Mouse (Mus musculus) hindbrain, embryonic 12.5 days (tissue): ENCODE results near the gene Rufy3. TPM values are rescaled to one million over a fixed set of nuclear protein-coding genes. Genes with fewer than 3 reads are reported as not detected.

ENCODE experiments used
- ATAC-seq: fragments of 200-750 bp; cut with Nextera tagmentation; 2 replicates; pipeline ENCODE4 v1.8.0; 2017; ENCODE audit warnings: moderate TSS enrichment; ENCODE audit not compliant: low FRiP score
- H3K27ac ChIP-seq: fragments of 300-500 bp; sonication (generic); 2 replicates; pipeline ENCODE4 v1.5.1; 2016; ENCODE audit warnings: mild to moderate bottlenecking
- H3K27me3 ChIP-seq: fragments of 300-500 bp; sonication (generic); 2 replicates; pipeline ENCODE4 v1.6.1; 2016; ENCODE audit warnings: mild to moderate bottlenecking
- H3K36me3 ChIP-seq: fragments of 300-500 bp; sonication (generic); 2 replicates; pipeline ENCODE4 v1.6.1; 2016; ENCODE audit warnings: mild to moderate bottlenecking
- H3K4me1 ChIP-seq: fragments of 300-500 bp; sonication (generic); 2 replicates; pipeline ENCODE4 v1.6.1; 2016
- H3K4me2 ChIP-seq: fragments of 300-500 bp; sonication (generic); replicated peaks from 2 replicates; pipeline ENCODE4 v1.6.1; 2016; ENCODE audit warnings: mild to moderate bottlenecking
- H3K4me3 ChIP-seq: fragments of 300-500 bp; sonication (generic); 2 replicates; pipeline ENCODE4 v1.5.1; 2016; ENCODE audit warnings: mild to moderate bottlenecking
- H3K9ac ChIP-seq: fragments of 300-500 bp; sonication (generic); 2 replicates; pipeline ENCODE4 v1.6.1; 2016; ENCODE audit warnings: mild to moderate bottlenecking, moderate library complexity
- H3K9me3 ChIP-seq: fragments of 300-500 bp; sonication (generic); replicated peaks from 2 replicates; pipeline ENCODE4 v1.6.1; 2016; ENCODE audit warnings: mild to moderate bottlenecking
- WGBS: fragments of 180-500 bp; shearing (Covaris S2); methylation state at CpG from one replicate; pipeline ENCODE4 v1.1.7; 2016; 5-methylcytosine and 5-hydroxymethylcytosine counted together
- polyA plus RNA-seq: library from polyadenylated mRNA; unstranded; fragments of >200 nt; fragmentation: Nextera tagmentation; extraction: Ambion mirVana; gene quantifications from 2 replicates; pipeline ENCODE4 v1.2.1, GENCODE M21; 2016

The Rufy3 gene
- polyA plus RNA-seq, 1 experiment from 2014 or later: 229 TPM

DNA sequence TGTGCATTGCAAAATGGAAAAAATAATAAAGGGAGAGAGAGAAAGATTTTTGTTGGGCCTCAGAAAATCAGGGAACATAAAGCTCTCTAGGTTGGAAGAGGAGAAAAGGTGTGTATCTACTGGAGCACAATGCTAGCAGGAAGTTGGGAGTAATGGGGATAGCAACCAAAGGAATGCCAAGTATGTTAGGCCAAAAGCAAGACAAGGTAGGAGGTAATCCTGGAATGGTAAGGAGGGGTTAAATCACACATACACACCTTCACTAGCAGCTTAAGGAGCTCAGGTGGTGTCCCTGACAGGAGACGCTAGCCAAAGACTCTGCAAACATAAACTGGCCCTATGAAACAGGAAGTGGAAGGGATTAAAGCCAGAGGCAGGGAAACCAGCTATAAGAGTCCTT, 5.8 kb upstream of the Rufy3 start:
- WGBS: 43% methylated on average over 1 of the region's 1 CpGs
- no peak for ATAC-seq
- H3K27ac ChIP-seq: no peak overlapping the region
- no peaks in the 10 kb centered on the region for H3K9me3 ChIP-seq
- H3K4me3 ChIP-seq: no peak overlapping the region
- no peaks in the 10 kb centered on the region for H3K27me3 ChIP-seq
- H3K36me3 ChIP-seq: peaks cover 9% of the 10 kb centered on the region; the same call in 1 of the 2 replicates
- no peak overlapping the region for H3K4me2 ChIP-seq
- H3K9ac ChIP-seq: no peak overlapping the region
- peaks cover 17% of the 10 kb centered on the region for H3K4me1 ChIP-seq

DNA sequence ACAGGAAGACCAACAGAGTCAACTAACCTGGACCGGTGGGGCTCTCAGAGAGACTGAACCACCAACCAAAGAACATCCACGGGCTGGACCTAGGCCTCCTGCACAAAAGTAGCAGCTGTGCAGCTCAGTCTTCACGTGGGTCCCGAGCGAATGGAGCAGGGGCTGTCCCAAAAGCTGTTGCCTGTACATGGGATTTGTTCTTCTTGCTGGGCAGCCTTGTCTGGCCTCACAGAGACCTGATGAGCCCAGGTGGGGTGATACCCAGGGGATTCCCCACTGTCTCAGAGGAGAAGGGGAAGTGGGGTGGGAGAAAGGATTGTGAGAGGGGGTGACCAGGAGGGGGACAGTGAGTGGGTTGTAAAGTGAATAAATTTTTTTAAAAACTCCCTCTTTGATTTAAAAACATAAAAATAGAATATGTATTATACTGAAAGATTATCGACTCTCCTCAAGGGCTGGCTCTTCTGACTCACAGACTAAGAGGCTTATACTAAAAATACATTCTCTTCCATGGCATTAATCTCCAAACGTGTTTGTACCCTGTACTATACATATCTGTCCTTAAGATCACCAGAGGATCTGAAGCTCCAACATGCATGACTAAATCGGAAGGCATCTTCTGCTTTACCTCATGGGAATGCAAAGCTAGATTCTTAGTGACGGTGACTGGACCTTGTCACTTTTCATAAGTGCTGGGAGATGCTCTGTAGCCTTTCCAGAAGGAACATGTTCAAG, 3.6 kb upstream of the Rufy3 start:
- WGBS: 78% methylated on average over 9 of the region's 9 CpGs
- Histone ChIP-seq H3K36me3 (peaks cover 9% of the 10 kb centered on the region; the same call in 1 of the 2 replicates), H3K4me3 (no peak overlapping the region), H3K27me3 (no peaks in the 10 kb centered on the region), H3K4me2 (no peak overlapping the region), H3K4me1 (peaks cover 7% of the 10 kb centered on the region; the same call in 1 of the 2 replicates), H3K27ac (no peak overlapping the region), H3K9ac (no peak overlapping the region), H3K9me3 (no peaks in the 10 kb centered on the region)
- no peak for ATAC-seq

DNA sequence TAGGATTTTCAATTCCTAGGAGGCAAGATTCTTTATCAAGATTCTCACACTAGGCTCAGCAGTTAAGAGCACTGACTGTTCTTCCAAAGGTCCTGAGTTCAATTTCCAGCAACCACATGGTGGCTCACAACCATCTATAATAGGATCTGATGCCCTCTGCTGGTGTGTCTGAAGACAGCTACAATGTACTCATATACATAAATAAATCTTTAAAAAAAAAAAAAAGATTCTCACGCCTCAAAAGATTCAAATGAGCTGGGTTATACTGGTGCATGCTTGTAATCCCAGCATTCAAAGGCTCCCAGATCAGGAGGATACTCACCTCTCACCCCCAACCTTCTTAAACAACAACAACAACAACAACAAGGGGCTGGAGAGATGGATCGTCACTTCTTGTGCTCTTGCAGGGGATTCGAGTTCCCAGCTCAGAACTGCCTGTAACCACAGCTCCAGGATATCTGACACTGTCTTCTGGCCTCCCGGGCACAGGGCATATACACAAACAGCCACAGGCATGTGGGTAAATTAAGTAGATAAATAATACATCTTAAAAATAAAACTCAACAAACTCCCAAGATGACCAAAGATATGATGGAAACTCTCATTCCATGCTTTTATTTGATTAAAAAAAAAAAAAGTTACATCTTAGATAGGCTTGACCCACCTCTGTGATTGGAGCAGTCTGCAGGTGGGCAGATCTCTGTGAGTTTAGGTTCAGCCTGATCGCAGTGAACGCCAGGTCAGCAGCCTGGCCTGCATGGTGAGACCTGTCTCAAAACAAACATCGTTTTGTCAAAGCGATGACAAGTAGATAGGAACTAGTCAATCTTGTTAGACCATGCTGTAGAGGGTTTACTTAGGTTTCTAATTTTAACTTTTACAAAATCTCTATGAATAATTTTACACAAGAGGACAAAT, 1.7 kb upstream of the Rufy3 start:
- WGBS: 73% methylated on average over 8 of the region's 8 CpGs
- Histone ChIP-seq H3K4me1 (peaks cover 7% of the 10 kb centered on the region; the same call in 1 of the 2 replicates), H3K9me3 (no peaks in the 10 kb centered on the region)

GRCm38 (mm10) chr5:88565148-88566033, 551 bp downstream of the Rufy3 start:
- Histone ChIP-seq H3K27ac (peak overlapping the region; percentile 93), H3K9ac (peak overlapping the region; percentile 92), H3K27me3 (no peaks in the 10 kb centered on the region), H3K36me3 (0 out of 2 replicates have a peak, but pooled peaks cover under 1% of the 10 kb centered on the region), H3K4me2 (peak overlapping the region; percentile 66), H3K4me3 (peak overlapping the region; percentile 97), H3K9me3 (no peaks in the 10 kb centered on the region), H3K4me1 (peaks cover 7% of the 10 kb centered on the region; the same call in 1 of the 2 replicates)
- WGBS: under 1% methylated on average over 62 of the region's 119 CpGs
- ATAC-seq: peak; percentile 81

More for the DNA sequence above, 1.7 kb upstream of the Rufy3 start:
- no peaks in the 10 kb centered on the region for H3K27me3 ChIP-seq
- no peak overlapping the region for H3K27ac ChIP-seq
- H3K4me3 ChIP-seq: no peak overlapping the region
- H3K9ac ChIP-seq: no peak overlapping the region
- H3K36me3 ChIP-seq: 0 out of 2 replicates have a peak, but pooled peaks cover 2% of the 10 kb centered on the region
- H3K4me2 ChIP-seq: no peak overlapping the region
- no peak for ATAC-seq

DNA sequence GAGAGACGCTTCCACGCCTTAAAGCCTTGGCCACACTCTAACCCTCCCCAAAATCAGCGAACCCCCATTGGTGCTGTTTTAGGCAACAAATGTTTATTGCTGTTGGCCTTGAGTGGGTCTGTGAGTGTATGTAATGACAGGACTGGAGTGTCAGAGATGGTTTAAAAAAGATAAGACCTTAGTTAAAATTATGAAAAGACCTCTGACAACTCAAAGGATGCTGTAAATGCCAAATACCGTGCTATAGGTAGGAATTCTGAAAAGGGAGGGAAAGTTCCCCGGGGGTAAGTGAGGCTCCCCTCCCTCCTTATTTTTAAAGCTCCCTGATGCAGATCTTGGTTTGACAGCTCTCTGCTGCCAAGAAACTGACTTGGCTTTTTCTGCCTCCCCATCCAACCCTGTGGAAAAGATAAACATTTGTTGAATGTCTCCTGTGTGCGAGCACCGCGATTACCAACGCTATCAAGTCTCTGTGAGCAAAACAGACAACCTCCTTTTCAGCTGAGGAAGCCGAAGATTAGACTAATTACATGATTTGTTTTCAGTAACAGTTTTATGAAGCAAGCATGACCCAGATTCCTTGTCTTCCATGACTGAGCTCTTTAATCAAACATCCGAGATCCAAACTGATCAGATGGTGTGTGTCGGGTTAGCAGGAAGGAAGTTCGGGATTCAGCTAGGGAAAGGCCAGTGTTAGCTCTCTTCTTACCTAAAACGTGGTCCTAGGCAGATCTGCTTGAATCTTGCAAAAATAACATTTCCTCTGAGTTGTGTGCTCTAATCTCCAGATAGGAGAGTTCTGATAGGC, 1.4 kb downstream of the Rufy3 start:
- 9% methylated on average over 14 of the region's 14 CpGs for WGBS
- ATAC-seq: peak; percentile 30; the same call in 1 of the 2 replicates
- peak overlapping the region; percentile 66 for H3K4me2 ChIP-seq

DNA sequence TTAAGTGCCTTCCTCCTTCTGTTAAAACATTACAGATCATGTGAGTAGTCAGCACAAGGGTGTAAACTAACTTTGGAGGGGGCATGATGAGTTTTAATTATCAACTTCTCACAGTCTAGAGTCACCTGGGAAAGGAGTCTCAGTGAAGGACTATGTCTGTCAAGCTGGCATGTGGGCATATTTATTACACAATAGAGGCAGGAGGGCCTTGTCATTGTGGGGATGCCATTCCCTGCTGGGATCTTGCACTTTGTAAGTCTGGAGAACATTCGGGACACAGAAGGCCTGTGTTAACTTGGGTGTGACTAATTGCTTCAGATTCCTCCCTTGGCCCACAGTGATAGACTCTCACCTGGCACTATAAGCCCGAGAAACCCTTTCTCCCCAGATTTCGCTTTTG, 4.7 kb downstream of the Rufy3 start:
- no peaks in the 10 kb centered on the region for H3K27me3 ChIP-seq
- H3K9me3 ChIP-seq: no peaks in the 10 kb centered on the region
- WGBS: 66% methylated on average over 3 of the region's 3 CpGs
- H3K36me3 ChIP-seq: 0 out of 2 replicates have a peak, but pooled peaks cover 6% of the 10 kb centered on the region
- H3K4me2 ChIP-seq: no peak overlapping the region
- H3K4me1 ChIP-seq: peaks cover 7% of the 10 kb centered on the region; the same call in 1 of the 2 replicates
- ATAC-seq: no peak
- H3K9ac ChIP-seq: no peak overlapping the region
- H3K27ac ChIP-seq: no peak overlapping the region
- H3K4me3 ChIP-seq: no peak overlapping the region

More for the DNA sequence above, 1.4 kb downstream of the Rufy3 start:
- peak overlapping the region; percentile 92 for H3K9ac ChIP-seq
- H3K27ac ChIP-seq: peak overlapping the region; percentile 93
- no peaks in the 10 kb centered on the region for H3K9me3 ChIP-seq
- H3K36me3 ChIP-seq: 0 out of 2 replicates have a peak, but pooled peaks cover 6% of the 10 kb centered on the region
- peaks cover 7% of the 10 kb centered on the region; the same call in 1 of the 2 replicates for H3K4me1 ChIP-seq
- peak overlapping the region; percentile 97 for H3K4me3 ChIP-seq
- H3K27me3 ChIP-seq: no peaks in the 10 kb centered on the region

DNA sequence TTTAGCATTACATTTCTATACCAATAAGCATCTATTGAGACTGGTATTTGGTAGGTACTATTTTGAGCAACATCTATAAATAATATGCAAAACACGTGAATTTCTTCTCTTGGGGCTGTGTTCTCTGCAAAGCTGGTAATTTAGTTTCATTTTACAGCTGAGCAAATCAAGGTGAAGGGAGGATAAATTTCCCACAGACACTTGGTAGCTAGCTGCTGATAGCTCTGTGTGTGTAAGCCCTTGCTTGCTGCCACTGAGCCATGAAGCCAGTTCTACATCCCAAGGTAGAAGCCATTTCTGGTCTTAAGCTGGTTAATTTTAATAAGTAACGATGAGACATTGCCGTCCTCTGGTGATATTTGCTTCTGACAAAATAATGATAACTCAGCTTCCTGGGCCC, 10.0 kb downstream of the Rufy3 start:
- WGBS: 94% methylated on average over 3 of the region's 3 CpGs
- H3K4me1 ChIP-seq: no peaks in the 10 kb centered on the region

DNA sequence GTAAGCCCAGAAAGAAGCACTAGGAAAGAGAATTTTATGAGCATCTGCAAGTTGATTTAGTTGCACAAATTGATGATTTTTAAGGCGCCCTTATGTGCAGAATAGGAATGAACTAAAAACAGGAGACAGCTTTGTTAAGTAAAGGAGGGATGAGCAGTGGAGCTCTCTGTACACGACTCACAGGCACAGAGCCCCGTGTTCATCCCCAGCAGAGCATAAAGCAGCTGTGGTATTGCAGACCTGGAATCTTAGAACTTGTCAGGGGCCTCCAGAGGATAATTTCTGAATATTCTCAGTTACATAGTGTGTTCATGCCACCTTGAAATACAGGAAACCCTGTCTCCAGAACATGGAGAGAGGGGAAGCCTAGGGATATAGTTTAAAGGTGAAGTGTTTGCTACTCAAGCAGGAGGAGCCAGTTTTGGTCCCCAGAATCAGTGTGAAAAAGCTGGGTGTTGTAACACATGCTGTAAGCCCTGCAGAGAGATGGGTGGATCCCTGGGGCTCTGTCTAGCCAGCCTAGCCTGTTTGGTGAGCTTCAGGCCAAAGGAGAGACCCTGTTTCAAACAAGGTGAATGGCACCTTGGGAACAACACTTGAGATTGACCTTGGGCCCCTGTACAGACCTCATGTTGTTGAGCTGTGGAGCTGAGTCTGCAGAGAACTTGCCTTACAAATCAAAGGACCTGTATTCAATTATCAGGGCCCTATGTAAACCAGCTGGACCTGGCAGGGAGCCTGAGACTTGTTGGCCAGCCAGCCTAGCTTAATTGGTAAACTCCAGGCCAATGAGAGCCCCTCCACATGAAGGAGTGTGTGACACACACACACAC, 10.9 kb downstream of the Rufy3 start:
- no peak overlapping the region for H3K9ac ChIP-seq

More for the DNA sequence above, 10.0 kb downstream of the Rufy3 start:
- no peaks in the 10 kb centered on the region for H3K9me3 ChIP-seq
- H3K4me2 ChIP-seq: no peak overlapping the region
- no peak overlapping the region for H3K4me3 ChIP-seq
- no peak overlapping the region for H3K27ac ChIP-seq
- H3K27me3 ChIP-seq: no peaks in the 10 kb centered on the region
- H3K9ac ChIP-seq: no peak overlapping the region
- 0 out of 2 replicates have a peak, but pooled peaks cover 6% of the 10 kb centered on the region for H3K36me3 ChIP-seq
- ATAC-seq: no peak

DNA sequence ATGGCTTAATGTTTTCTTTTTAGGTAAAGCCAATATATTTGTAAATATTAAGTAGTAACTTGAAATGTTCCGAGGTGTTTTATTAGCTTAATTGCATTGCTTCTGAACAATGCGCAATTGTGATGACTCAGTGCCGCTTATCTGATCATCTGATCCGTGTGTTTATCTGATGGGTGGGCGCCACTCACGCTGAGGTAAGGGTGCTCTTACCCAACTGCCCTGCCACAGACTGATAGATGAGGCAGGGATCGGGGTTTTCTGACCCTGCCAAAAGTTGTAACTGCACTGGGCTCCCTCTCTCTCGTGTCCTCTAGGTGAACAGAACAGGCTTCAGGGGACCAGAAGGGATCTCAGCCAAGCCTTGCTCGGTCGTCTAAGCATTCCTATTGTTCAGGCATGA, 15.8 kb downstream of the Rufy3 start:
- Histone ChIP-seq H3K4me2 (no peak overlapping the region), H3K9me3 (no peaks in the 10 kb centered on the region), H3K27me3 (no peaks in the 10 kb centered on the region), H3K4me1 (peaks cover 12% of the 10 kb centered on the region), H3K4me3 (no peak overlapping the region), H3K27ac (no peak overlapping the region), H3K9ac (no peak overlapping the region), H3K36me3 (no peaks in the 10 kb centered on the region)
- WGBS: 86% methylated on average over 10 of the region's 10 CpGs
- no peak for ATAC-seq

More for the DNA sequence above, 10.9 kb downstream of the Rufy3 start:
- Histone ChIP-seq H3K27ac (no peak overlapping the region), H3K36me3 (0 out of 2 replicates have a peak, but pooled peaks cover 2% of the 10 kb centered on the region), H3K27me3 (no peaks in the 10 kb centered on the region), H3K4me1 (no peaks in the 10 kb centered on the region), H3K4me2 (no peak overlapping the region), H3K9me3 (no peaks in the 10 kb centered on the region), H3K4me3 (no peak overlapping the region)
- ATAC-seq: no peak
- WGBS: 63% methylated on average over 3 of the region's 3 CpGs

- no peak for ATAC-seq
- no peaks in the 10 kb centered on the region for H3K9me3 ChIP-seq
- no peaks in the 10 kb centered on the region for H3K36me3 ChIP-seq
- H3K27me3 ChIP-seq: no peaks in the 10 kb centered on the region
- no peak overlapping the region for H3K27ac ChIP-seq
- no peak overlapping the region for H3K4me2 ChIP-seq
- H3K4me3 ChIP-seq: no peak overlapping the region
- WGBS: 95% methylated on average over 6 of the region's 6 CpGs
- H3K4me1 ChIP-seq: peaks cover 18% of the 10 kb centered on the region
- no peak overlapping the region for H3K9ac ChIP-seq
Measured at GRCm38 (mm10) chr5:88581343-88581742, 16.5 kb downstream of the Rufy3 start.
